Comparison of ENCODE assay signal across 9 mouse cellular contexts in the genomic region with DNA sequence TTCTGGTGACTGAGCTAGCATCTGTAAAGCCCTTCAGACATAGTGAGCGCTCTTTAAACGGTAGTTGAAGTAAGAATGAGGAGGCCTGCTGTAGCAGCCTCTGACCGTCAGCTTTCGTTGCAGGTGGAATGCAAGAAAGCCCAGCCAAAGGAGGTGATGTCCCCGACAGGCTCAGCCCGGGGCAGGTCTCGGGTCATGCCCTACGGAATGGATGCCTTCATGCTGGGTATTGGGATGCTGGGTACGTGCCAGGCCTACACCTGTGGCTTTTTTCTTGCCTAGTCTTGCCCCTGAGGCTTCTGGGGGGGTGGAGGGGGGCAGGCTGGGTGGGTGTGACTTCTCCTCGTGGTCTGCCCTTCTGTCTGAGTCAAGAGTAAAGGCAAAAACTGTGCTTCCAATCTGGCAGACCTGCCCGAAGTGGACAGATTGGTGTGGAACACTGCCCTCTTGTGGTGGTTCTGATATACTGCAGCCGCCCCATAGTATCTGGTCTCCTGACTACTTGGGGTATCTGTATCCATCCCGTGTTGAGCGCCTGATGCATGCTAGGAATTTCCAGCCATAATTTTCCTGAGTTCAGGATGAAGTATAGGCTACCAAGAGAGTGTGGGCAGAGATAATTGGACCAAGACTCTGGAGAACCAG. TPM values are rescaled to one million over a fixed set of nuclear protein-coding genes. Genes with fewer than 3 reads are reported as not detected.
DNase-seq lines count a peak whose midpoint lies in the region; TF ChIP-seq lines count a peak whose summit lies in the region.
"Had no signal": no experiment of that assay in that cellular context is flagged by ENCODE, and none has a peak within 500 bp of the region (broad histone marks: within the 10 kb centered on the region; RNA-seq: fewer than 3 reads in every experiment).

No protein-coding gene starts in this region.

- peaks cover 32% of the 10 kb centered on the region for H3K36me3 ChIP-seq in E14TG2a.4 (ENCODE audit: insufficient read depth, low read length)

- no peak for TF ChIP-seq POLR2A in bone marrow macrophage, adult 2 months (IDR thresholded peaks at IDR 0.05; ENCODE audit: borderline replicate concordance, low read depth, low read length)

- peak; percentile 98 for TF ChIP-seq CTCF in E14TG2a.4 (conservative IDR thresholded peaks at IDR 0.05; ENCODE audit: low read length)
- peak; percentile 61 for TF ChIP-seq CTCF in bone marrow macrophage, adult 2 months (IDR thresholded peaks at IDR 0.05; ENCODE audit: low read depth, low read length)

- H3K9me3 ChIP-seq in E14TG2a.4 (ENCODE audit: low read length): no peaks in the 10 kb centered on the region
- H3K9me3 ChIP-seq: heart, embryonic 15.5 days had no signal

- H3K4me1 ChIP-seq in E14TG2a.4 (replicated peaks; ENCODE audit: low read depth, low read length): peaks cover 84% of the 10 kb centered on the region
- no peaks in the 10 kb centered on the region for H3K4me1 ChIP-seq in bone marrow macrophage, adult 2 months (ENCODE audit: control insufficient read depth, insufficient read depth, low read length)

- H3K27me3 ChIP-seq in E14TG2a.4 (ENCODE audit: insufficient read depth, low read length): peaks cover 3% of the 10 kb centered on the region; the same call in 1 of the 2 replicates
- H3K27me3 ChIP-seq: heart, embryonic 15.5 days had no signal

- H3K27ac ChIP-seq in bone marrow macrophage, adult 2 months (ENCODE audit: insufficient read depth, low read depth, low read length): no peak overlapping the region
- H3K27ac ChIP-seq: heart, embryonic 15.5 days had no signal

- H3K4me3 ChIP-seq in E14TG2a.4 (replicated peaks; ENCODE audit: low read length): no peak overlapping the region
- no peak overlapping the region for H3K4me3 ChIP-seq in bone marrow macrophage, adult 2 months (ENCODE audit: insufficient read depth, low read length)
- H3K4me3 ChIP-seq: heart, embryonic 15.5 days had no signal

- DNase-seq in fibroblast of lung, adult 2 months (ENCODE audit: low read depth): peak; percentile 39
- DNase-seq in heart, postnatal 4 days: peak; percentile 84
- peak; percentile 89 for DNase-seq in layer of hippocampus, adult 9-10 months (ENCODE audit: low spot score)
- DNase-seq in lung, postnatal 25 days (ENCODE audit: low spot score): peak; percentile 73
- DNase-seq in right cerebral cortex, adult 18-20 months: peak; percentile 72
- DNase-seq in urinary bladder, adult 2 months (ENCODE audit: low spot score): peak; percentile 41

RNA-seq across cellular contexts. Expression of gene Msi1, which starts 11.9 kb away (rescaled TPM):
- polyA plus RNA-seq in bone marrow macrophage, adult 2 months (2012; ENCODE audit: insufficient read depth, insufficient read length, missing spikeins): 0.44 TPM in 1 of 2 replicates, not detected in the other
- total RNA-seq in heart, postnatal 4 days (2021): 1 to 10 TPM; 6.2 to 7.7 TPM
- polyA plus RNA-seq in urinary bladder, adult 2 months (2012; rRNA removed): 1.7 and 3.0 TPM in 2 replicates

RNA-seq across cellular contexts. Expression of gene Pla2g1b, which starts 24.7 kb away (rescaled TPM):
- not detected in 2 replicates for polyA plus RNA-seq in bone marrow macrophage, adult 2 months (2012; ENCODE audit: insufficient read depth, insufficient read length, missing spikeins)
- total RNA-seq in heart, postnatal 4 days (2021): not detected
- not detected in 2 replicates for polyA plus RNA-seq in urinary bladder, adult 2 months (2012; rRNA removed)

RNA-seq across cellular contexts. Expression of gene Sirt4, which starts 43.2 kb away (rescaled TPM):
- 15.6 and 17.8 TPM in 2 replicates for polyA plus RNA-seq in bone marrow macrophage, adult 2 months (2012; ENCODE audit: insufficient read depth, insufficient read length, missing spikeins)
- 10 to 100 TPM; 10.5 to 12.7 TPM for total RNA-seq in heart, postnatal 4 days (2021)
- polyA plus RNA-seq in urinary bladder, adult 2 months (2012; rRNA removed): 56.1 and 75.8 TPM in 2 replicates

Comparison
In these comparisons a context has a peak if more than half of its experiments do, and no peak if none do; other contexts are left out.
1. DNase-seq: peak in every context shown above with its lines; median percentile 89 in layer of hippocampus, adult 9-10 months; 84 in heart, postnatal 4 days; 73 in lung, postnatal 25 days; 72 in right cerebral cortex, adult 18-20 months; 41 in urinary bladder, adult 2 months; 39 in fibroblast of lung, adult 2 months.